Mouse (Mus musculus) lung, postnatal 0 days (tissue): ENCODE measurements around the gene Stk38.

ENCODE experiments used
- CTCF ChIP-seq: IDR thresholded peaks from 2 replicates; pipeline ENCODE4 v1.5.1; 2016; ENCODE audit warnings: antibody characterized with exemption, mild to moderate bottlenecking
- EP300 ChIP-seq: IDR thresholded peaks from 2 replicates; pipeline ENCODE4 v1.6.1; 2016; ENCODE audit warnings: antibody characterized with exemption, mild to moderate bottlenecking, control low read depth

DNA sequence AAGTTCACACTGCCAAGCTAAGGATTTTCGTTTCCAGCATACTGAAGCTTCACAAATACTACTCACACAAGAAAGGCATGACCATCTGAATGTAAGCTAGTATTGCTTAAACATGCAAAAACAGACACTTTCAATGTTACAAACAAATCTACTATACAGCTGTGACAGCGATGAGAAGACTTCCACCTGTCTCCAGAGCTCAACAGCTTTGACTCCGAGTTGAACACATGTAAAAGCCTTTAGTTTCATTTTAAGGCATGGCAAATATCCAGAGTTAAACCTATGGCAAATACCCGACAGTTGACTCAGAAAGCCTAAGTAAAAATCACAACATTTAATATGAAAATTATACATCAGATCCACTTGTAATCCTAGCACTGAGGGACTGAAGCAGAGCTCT is 19.5 kb downstream of the Stk38 start:
- TF ChIP-seq CTCF: no peak
- no peak for TF ChIP-seq EP300
